Mouse (Mus musculus): Measurements from ENCODE around the gene Treml4. TPM values are rescaled to one million over a fixed set of nuclear protein-coding genes. Genes with fewer than 3 reads are reported as not detected.

The Treml4 gene
- polyA plus RNA-seq, 1 experiment from 2014 or later = 0.46 TPM

DNA sequence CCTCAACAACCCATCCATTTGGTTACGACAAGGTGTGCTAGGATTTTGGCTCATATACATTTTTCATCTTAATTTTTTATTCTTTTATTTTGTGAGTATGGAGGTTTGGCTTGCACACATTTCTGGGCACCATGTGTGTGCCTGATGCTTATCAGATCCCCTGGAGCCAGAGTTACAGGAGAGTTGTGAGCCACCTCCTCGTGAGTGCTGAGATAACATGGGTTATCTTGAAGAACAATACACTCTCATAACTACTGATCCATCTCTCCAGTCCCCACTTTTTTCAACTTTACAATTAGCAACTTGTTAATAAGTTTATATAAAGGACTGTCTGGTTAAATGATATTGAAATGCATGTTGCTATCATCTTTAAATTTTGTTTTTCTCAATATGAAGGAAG is 57.2 kb downstream of the Treml4 start:
- Histone ChIP-seq H3K4me2 (replicated peaks; ENCODE audit: low read depth, low read length) (no peak overlapping the region), H3K36me3 (ENCODE audit: insufficient read depth, low read length) (no peaks in the 10 kb centered on the region), H3K4me3 (ENCODE audit: low read length) (no peak overlapping the region), H3K4me1 (ENCODE audit: insufficient read depth, low read length) (no peaks in the 10 kb centered on the region), H3K9me3 (ENCODE audit: low read length) (no peaks in the 10 kb centered on the region), H3K9ac (replicated peaks; ENCODE audit: low read length) (no peak overlapping the region), H3K27ac (ENCODE audit: low read length) (no peak overlapping the region), H3K27me3 (ENCODE audit: insufficient read depth, low read length) (no peaks in the 10 kb centered on the region)
- 76% methylated on average over 2 of the region's 2 CpGs for WGBS
- no peak for ATAC-seq (ENCODE audit: low FRiP score, low TSS enrichment)

DNA sequence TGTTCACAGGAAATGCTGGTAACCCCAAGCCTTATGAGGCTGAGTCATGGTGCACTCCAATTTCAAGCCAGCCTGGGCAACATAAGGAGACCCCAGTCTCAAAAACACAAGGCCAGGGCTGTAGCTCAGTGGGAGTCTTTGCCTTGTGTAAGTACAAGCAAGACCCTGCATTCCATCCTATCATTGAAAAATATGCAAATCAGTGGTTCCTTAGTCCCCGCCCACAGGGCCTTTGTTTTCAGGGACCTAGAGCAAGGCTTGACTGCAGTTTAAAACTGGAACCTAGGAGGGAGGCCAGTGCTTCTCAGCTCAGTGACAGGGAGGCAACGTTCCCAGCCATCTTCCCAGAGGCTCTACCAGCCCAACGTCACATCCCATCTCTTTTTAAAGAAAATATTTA is 59.1 kb downstream of the Treml4 start:
- ATAC-seq (ENCODE audit: low FRiP score, low TSS enrichment) = no peak
- no peaks in the 10 kb centered on the region for H3K4me1 ChIP-seq (ENCODE audit: insufficient read depth, low read length)
- no peak overlapping the region for H3K4me2 ChIP-seq (replicated peaks; ENCODE audit: low read depth, low read length)
- 80% methylated on average over 3 of the region's 3 CpGs for WGBS
- H3K36me3 ChIP-seq (ENCODE audit: insufficient read depth, low read length) = no peaks in the 10 kb centered on the region
- no peaks in the 10 kb centered on the region for H3K9me3 ChIP-seq (ENCODE audit: low read length)
- H3K27ac ChIP-seq (ENCODE audit: low read length) = no peak overlapping the region
- no peaks in the 10 kb centered on the region for H3K27me3 ChIP-seq (ENCODE audit: insufficient read depth, low read length)
- H3K9ac ChIP-seq (replicated peaks; ENCODE audit: low read length) = no peak overlapping the region
- H3K4me3 ChIP-seq (ENCODE audit: low read length) = no peak overlapping the region

DNA sequence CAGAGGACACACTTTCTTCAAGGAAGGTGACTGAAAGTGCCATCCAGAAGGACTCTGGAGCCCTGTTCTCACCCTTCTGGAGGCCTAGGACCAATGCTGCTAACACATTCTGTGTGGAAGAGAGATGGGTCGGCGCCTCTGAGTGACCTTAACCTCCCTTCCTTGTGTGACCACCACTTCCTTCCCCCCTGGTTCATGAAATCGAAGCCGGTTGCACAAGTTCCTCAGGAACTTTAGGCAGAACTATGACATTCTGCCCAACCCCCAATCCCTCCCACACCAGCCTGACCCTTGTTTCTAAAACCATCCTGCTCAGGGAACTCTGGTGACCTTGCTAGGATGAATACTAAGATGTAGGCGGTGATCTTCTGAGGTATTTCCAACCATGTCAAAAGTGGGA is 60.2 kb downstream of the Treml4 start:
- no peak for ATAC-seq (ENCODE audit: low FRiP score, low TSS enrichment)
- H3K27ac ChIP-seq (ENCODE audit: low read length) = no peak overlapping the region
- WGBS = 77% methylated on average over 5 of the region's 5 CpGs
- H3K9me3 ChIP-seq (ENCODE audit: low read length) = no peaks in the 10 kb centered on the region
- H3K4me2 ChIP-seq (replicated peaks; ENCODE audit: low read depth, low read length) = no peak overlapping the region
- H3K36me3 ChIP-seq (ENCODE audit: insufficient read depth, low read length) = no peaks in the 10 kb centered on the region
- no peaks in the 10 kb centered on the region for H3K4me1 ChIP-seq (ENCODE audit: insufficient read depth, low read length)
- H3K27me3 ChIP-seq (ENCODE audit: insufficient read depth, low read length) = no peaks in the 10 kb centered on the region
- H3K9ac ChIP-seq (replicated peaks; ENCODE audit: low read length) = no peak overlapping the region
- H3K4me3 ChIP-seq (ENCODE audit: low read length) = no peak overlapping the region

Other genes starting within 250 kb of the Treml4 start
- gene 1700122O11Rik, start 226.0 kb upstream of the Treml4 start, polyA plus RNA-seq (2015; fragmentation: Nextera tagmentation; extraction: Ambion mirVana) = not detected in 2 replicates
- gene 1700067P10Rik, start 175.0 kb upstream of the Treml4 start, polyA plus RNA-seq (2015; fragmentation: Nextera tagmentation; extraction: Ambion mirVana) = not detected in 2 replicates
- not detected in 2 replicates for gene 9830107B12Rik, start 118.0 kb upstream of the Treml4 start, polyA plus RNA-seq (2015; fragmentation: Nextera tagmentation; extraction: Ambion mirVana)
- 0.15 TPM in 1 of 2 replicates, not detected in the other for gene A530064D06Rik, start 97.0 kb upstream of the Treml4 start, polyA plus RNA-seq (2015; fragmentation: Nextera tagmentation; extraction: Ambion mirVana)
- 0.14 TPM in 1 of 2 replicates, not detected in the other for gene Trem1, start 31.5 kb upstream of the Treml4 start, polyA plus RNA-seq (2015; fragmentation: Nextera tagmentation; extraction: Ambion mirVana)
- 0.21 TPM in 1 of 2 replicates, not detected in the other for gene Trem3, start 16.5 kb upstream of the Treml4 start, polyA plus RNA-seq (2015; fragmentation: Nextera tagmentation; extraction: Ambion mirVana)
- 0.09 and 0.32 TPM in 2 replicates for gene Treml2, start 35.2 kb downstream of the Treml4 start, polyA plus RNA-seq (2015; fragmentation: Nextera tagmentation; extraction: Ambion mirVana)
- 0.17 and 0.25 TPM in 2 replicates for gene B430306N03Rik, start 51.8 kb downstream of the Treml4 start, polyA plus RNA-seq (2015; fragmentation: Nextera tagmentation; extraction: Ambion mirVana)
- gene Trem2, start 82.1 kb downstream of the Treml4 start, polyA plus RNA-seq (2015; fragmentation: Nextera tagmentation; extraction: Ambion mirVana) = 1.8 and 2.4 TPM in 2 replicates
- 0.59 and 0.66 TPM in 2 replicates for gene Treml1, start 95.6 kb downstream of the Treml4 start, polyA plus RNA-seq (2015; fragmentation: Nextera tagmentation; extraction: Ambion mirVana)
- 16.6 and 18.9 TPM in 2 replicates for gene Nfya, start 145.6 kb downstream of the Treml4 start, polyA plus RNA-seq (2015; fragmentation: Nextera tagmentation; extraction: Ambion mirVana)
- 70.2 and 77.9 TPM in 2 replicates for gene Oard1, start 145.7 kb downstream of the Treml4 start, polyA plus RNA-seq (2015; fragmentation: Nextera tagmentation; extraction: Ambion mirVana)
- gene Apobec2, start 168.6 kb downstream of the Treml4 start, polyA plus RNA-seq (2015; fragmentation: Nextera tagmentation; extraction: Ambion mirVana) = 2.6 and 2.7 TPM in 2 replicates
- gene Tspo2, start 187.2 kb downstream of the Treml4 start, polyA plus RNA-seq (2015; fragmentation: Nextera tagmentation; extraction: Ambion mirVana) = 1.7 and 2.0 TPM in 2 replicates
- gene Unc5cl, start 190.6 kb downstream of the Treml4 start, polyA plus RNA-seq (2015; fragmentation: Nextera tagmentation; extraction: Ambion mirVana) = 8.3 and 8.8 TPM in 2 replicates